Mouse (Mus musculus) kidney, embryonic 14.5 days (tissue): ENCODE data around the gene Negr1. TPM values are rescaled to one million over a fixed set of nuclear protein-coding genes. Genes with fewer than 3 reads are reported as not detected.

Experiments
- ATAC-seq: fragments of 200-750 bp; cut with Nextera tagmentation; 2 replicates; pipeline ENCODE4 v1.8.0; 2017; ENCODE audit warnings: moderate number of reproducible peaks, mild to moderate bottlenecking, moderate TSS enrichment, moderate library complexity; ENCODE audit not compliant: low FRiP score, low TSS enrichment
- H3K27ac ChIP-seq: fragments of 300-500 bp; sonication (generic); 2 replicates; pipeline ENCODE4 v1.5.1; 2014; ENCODE audit warnings: low read depth, mild to moderate bottlenecking, low read length, moderate library complexity, mixed read lengths
- H3K27me3 ChIP-seq: fragments of 300-500 bp; sonication (generic); 2 replicates; pipeline ENCODE4 v1.6.1; 2014; ENCODE audit warnings: mild to moderate bottlenecking, low read length; ENCODE audit not compliant: control insufficient read depth, insufficient read depth
- H3K36me3 ChIP-seq: fragments of 300-500 bp; sonication (generic); 2 replicates; pipeline ENCODE4 v1.6.1; 2014; ENCODE audit warnings: low read length, mixed read lengths; ENCODE audit not compliant: control insufficient read depth, insufficient read depth
- H3K4me1 ChIP-seq: fragments of 300-500 bp; sonication (generic); 2 replicates; pipeline ENCODE4 v1.6.1; 2014; ENCODE audit warnings: low read length, mixed read lengths; ENCODE audit not compliant: control insufficient read depth, insufficient read depth
- H3K4me2 ChIP-seq: fragments of 300-500 bp; sonication (generic); replicated peaks from 2 replicates; pipeline ENCODE4 v1.6.1; 2014; ENCODE audit warnings: low read depth, mild to moderate bottlenecking, low read length
- H3K4me3 ChIP-seq: fragments of 300-500 bp; sonication (generic); 2 replicates; pipeline ENCODE4 v1.5.1; 2014; ENCODE audit warnings: mild to moderate bottlenecking, low read length
- H3K9ac ChIP-seq: fragments of 300-500 bp; sonication (generic); 2 replicates; pipeline ENCODE4 v1.6.1; 2014; ENCODE audit warnings: low read depth, mild to moderate bottlenecking, low read length, moderate library complexity
- H3K9me3 ChIP-seq: fragments of 300-500 bp; sonication (generic); 2 replicates; pipeline ENCODE4 v1.6.1; 2016; ENCODE audit warnings: low read length; ENCODE audit not compliant: control insufficient read depth
- WGBS: fragments of 180-500 bp; shearing (Covaris S2); extraction: QIAGEN DNeasy Blood & Tissue Kit; methylation state at CpG from one replicate; pipeline ENCODE4 v1.1.7; 2014; 5-methylcytosine and 5-hydroxymethylcytosine counted together
- polyA plus RNA-seq: library from polyadenylated mRNA; unstranded; fragments of >200 nt; fragmentation: Nextera tagmentation; extraction: Ambion mirVana; gene quantifications from 2 replicates; pipeline ENCODE4 v1.2.1, GENCODE M21; 2014

Negr1 gene
- polyA plus RNA-seq, 1 experiment from 2014 or later: 12.4 TPM

- H3K27me3 ChIP-seq: no peaks in the 10 kb centered on the region
- 78% methylated on average over 3 of the region's 3 CpGs for WGBS
- no peak for ATAC-seq
- H3K4me1 ChIP-seq: no peaks in the 10 kb centered on the region
- H3K27ac ChIP-seq: no peak overlapping the region
- no peaks in the 10 kb centered on the region for H3K36me3 ChIP-seq
- H3K9ac ChIP-seq: no peak overlapping the region
- no peaks in the 10 kb centered on the region for H3K9me3 ChIP-seq
- no peak overlapping the region for H3K4me3 ChIP-seq
- H3K4me2 ChIP-seq: no peak overlapping the region
Measured at GRCm38 (mm10) chr3:156639382-156639781, 77.8 kb downstream of the Negr1 start.

- Histone ChIP-seq H3K4me2 (no peak overlapping the region), H3K27me3 (no peaks in the 10 kb centered on the region), H3K27ac (no peak overlapping the region), H3K4me1 (no peaks in the 10 kb centered on the region), H3K9me3 (no peaks in the 10 kb centered on the region), H3K9ac (no peak overlapping the region), H3K36me3 (no peaks in the 10 kb centered on the region), H3K4me3 (no peak overlapping the region)
- ATAC-seq: peak; percentile 77; the same call in 1 of the 2 replicates
- WGBS: 93% methylated on average over 3 of the region's 3 CpGs
Measured at GRCm38 (mm10) chr3:156643710-156644363, 82.2 kb downstream of the Negr1 start.

- no peak for ATAC-seq
- no peak overlapping the region for H3K4me3 ChIP-seq
- no peak overlapping the region for H3K9ac ChIP-seq
- no peaks in the 10 kb centered on the region for H3K27me3 ChIP-seq
- H3K36me3 ChIP-seq: no peaks in the 10 kb centered on the region
- no peaks in the 10 kb centered on the region for H3K4me1 ChIP-seq
- H3K9me3 ChIP-seq: no peaks in the 10 kb centered on the region
- H3K27ac ChIP-seq: no peak overlapping the region
- 85% methylated on average over 3 of the region's 3 CpGs for WGBS
- H3K4me2 ChIP-seq: no peak overlapping the region
Measured at GRCm38 (mm10) chr3:156648378-156648777, 86.8 kb downstream of the Negr1 start.

- Histone ChIP-seq H3K4me2 (no peak overlapping the region), H3K27ac (no peak overlapping the region), H3K27me3 (no peaks in the 10 kb centered on the region), H3K4me1 (no peaks in the 10 kb centered on the region), H3K9ac (no peak overlapping the region), H3K36me3 (no peaks in the 10 kb centered on the region), H3K9me3 (no peaks in the 10 kb centered on the region), H3K4me3 (no peak overlapping the region)
- WGBS: 93% methylated on average over 2 of the region's 2 CpGs
- ATAC-seq: no peak
Measured at GRCm38 (mm10) chr3:156662553-156662952, 101.0 kb downstream of the Negr1 start.

DNA sequence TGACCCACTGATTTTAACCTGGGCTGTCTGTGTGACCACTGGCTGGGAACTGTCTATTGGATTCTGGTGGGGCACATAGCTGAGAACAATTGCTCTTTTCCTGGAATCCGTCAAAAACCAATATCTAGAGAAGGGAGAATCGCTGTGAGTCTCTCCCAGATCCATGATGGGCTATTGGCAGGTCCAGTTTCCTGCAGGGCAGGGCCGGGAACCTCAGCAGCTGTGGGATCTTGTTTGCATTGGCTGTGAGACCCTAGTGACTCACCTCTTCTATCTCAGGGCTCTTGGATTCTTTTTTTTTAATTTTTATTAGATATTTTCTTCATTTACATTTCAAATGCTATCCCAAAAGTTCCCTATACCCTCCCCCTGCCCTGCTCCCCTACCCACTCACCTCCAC is 111.0 kb downstream of the Negr1 start:
- no peak for ATAC-seq
- H3K4me3 ChIP-seq: no peak overlapping the region
- H3K9me3 ChIP-seq: no peaks in the 10 kb centered on the region
- H3K36me3 ChIP-seq: no peaks in the 10 kb centered on the region
- no peak overlapping the region for H3K4me2 ChIP-seq
- H3K27ac ChIP-seq: no peak overlapping the region
- H3K27me3 ChIP-seq: no peaks in the 10 kb centered on the region
- H3K9ac ChIP-seq: no peak overlapping the region
- no peaks in the 10 kb centered on the region for H3K4me1 ChIP-seq
- WGBS: 81% methylated on average over 3 of the region's 3 CpGs

DNA sequence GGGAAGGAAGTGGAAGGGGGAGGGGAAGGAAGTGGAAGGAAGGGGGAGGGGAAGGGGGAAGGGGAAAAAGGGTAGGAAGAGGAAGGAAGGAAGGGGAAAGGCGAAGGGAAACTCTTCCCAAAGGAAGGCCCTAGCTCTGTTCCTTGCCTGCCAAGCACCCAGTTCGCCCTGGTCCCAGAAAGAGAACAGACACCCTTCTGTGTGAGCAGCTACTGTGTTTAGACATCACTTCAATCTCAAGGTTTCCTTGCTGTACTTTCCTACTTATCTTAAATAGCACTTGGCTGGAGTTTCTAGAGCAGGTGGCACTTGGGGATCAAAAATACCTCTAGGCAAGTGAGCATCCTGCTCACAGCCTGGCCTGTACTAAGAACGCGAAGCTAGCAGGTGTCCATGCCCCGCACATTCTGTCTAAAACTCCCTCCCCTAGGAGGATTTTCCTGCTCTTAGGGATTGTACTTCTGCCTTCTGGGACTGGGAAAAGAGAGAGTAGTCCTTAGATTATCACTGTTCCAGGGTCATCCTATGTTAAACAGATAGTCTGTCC is 128.5 kb downstream of the Negr1 start:
- 89% methylated on average over 5 of the region's 5 CpGs for WGBS

GRCm38 (mm10) chr3:156698687-156699086 is 137.1 kb downstream of the Negr1 start:
- ATAC-seq: 0 out of 2 replicates have a peak, but pooled peaks have one; percentile 24
- no peak overlapping the region for H3K9ac ChIP-seq
- no peak overlapping the region for H3K4me3 ChIP-seq
- no peaks in the 10 kb centered on the region for H3K4me1 ChIP-seq
- H3K27ac ChIP-seq: no peak overlapping the region
- H3K4me2 ChIP-seq: no peak overlapping the region
- 59% methylated on average over 1 of the region's 1 CpGs for WGBS
- H3K36me3 ChIP-seq: no peaks in the 10 kb centered on the region
- H3K9me3 ChIP-seq: no peaks in the 10 kb centered on the region
- no peaks in the 10 kb centered on the region for H3K27me3 ChIP-seq

More for the DNA sequence above, 128.5 kb downstream of the Negr1 start:
- H3K4me1 ChIP-seq: no peaks in the 10 kb centered on the region
- H3K27ac ChIP-seq: no peak overlapping the region
- H3K9me3 ChIP-seq: no peaks in the 10 kb centered on the region
- H3K36me3 ChIP-seq: no peaks in the 10 kb centered on the region
- H3K4me3 ChIP-seq: no peak overlapping the region
- H3K4me2 ChIP-seq: no peak overlapping the region
- H3K27me3 ChIP-seq: no peaks in the 10 kb centered on the region
- H3K9ac ChIP-seq: no peak overlapping the region
- no peak for ATAC-seq

GRCm38 (mm10) chr3:156703241-156703640 is 141.6 kb downstream of the Negr1 start:
- Histone ChIP-seq H3K4me2 (no peak overlapping the region), H3K4me1 (no peaks in the 10 kb centered on the region), H3K27me3 (no peaks in the 10 kb centered on the region), H3K36me3 (no peaks in the 10 kb centered on the region), H3K4me3 (no peak overlapping the region), H3K27ac (no peak overlapping the region), H3K9me3 (no peaks in the 10 kb centered on the region), H3K9ac (no peak overlapping the region)
- WGBS: 82% methylated on average over 1 of the region's 1 CpGs
- no peak for ATAC-seq

DNA sequence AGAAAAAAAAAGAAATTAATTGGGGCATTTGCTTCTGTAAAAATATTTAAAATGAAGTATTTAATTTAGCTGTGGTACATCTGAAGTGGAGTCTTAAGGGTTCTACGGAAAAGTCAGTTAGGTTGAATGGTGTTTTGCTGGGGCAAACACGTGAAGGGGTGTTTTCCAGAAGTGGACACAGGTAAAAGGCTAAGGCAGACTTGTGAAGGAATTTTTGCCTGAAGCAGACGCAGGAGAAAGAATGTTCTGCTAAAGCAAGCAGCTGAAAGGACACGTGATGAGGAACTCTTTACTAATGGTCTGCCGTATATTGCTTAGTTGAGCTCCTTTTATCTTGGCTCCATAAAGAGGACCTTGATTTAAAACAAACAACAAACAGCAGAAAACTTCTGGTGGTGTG is 148.6 kb downstream of the Negr1 start:
- no peak for ATAC-seq
- H3K9ac ChIP-seq: no peak overlapping the region
- H3K27ac ChIP-seq: no peak overlapping the region
- whole genome bisulfite sequencing: 46% methylated on average over 5 of the region's 5 CpGs
- no peak overlapping the region for H3K4me3 ChIP-seq
- no peaks in the 10 kb centered on the region for H3K4me1 ChIP-seq
- H3K36me3 ChIP-seq: no peaks in the 10 kb centered on the region
- H3K4me2 ChIP-seq: no peak overlapping the region
- H3K27me3 ChIP-seq: no peaks in the 10 kb centered on the region
- H3K9me3 ChIP-seq: no peaks in the 10 kb centered on the region
